Mouse (Mus musculus) heart, embryonic 14.5 days (tissue): ENCODE results near the gene Ugp2. TPM values are rescaled to one million over a fixed set of nuclear protein-coding genes. Genes with fewer than 3 reads are reported as not detected.

Experiments
- ATAC-seq: fragments of 200-750 bp; cut with Nextera tagmentation; 2 replicates; pipeline ENCODE4 v1.8.0; 2017; ENCODE audit warnings: low read depth, moderate TSS enrichment; ENCODE audit not compliant: insufficient number of reproducible peaks, insufficient read depth, low FRiP score
- H3K27ac ChIP-seq, 2 experiments: fragments of 200-500 bp in 1 of 2; fragments of 300-500 bp in 1 of 2; sonication (generic) in 1 of 2; replicated peaks in 1 of 2; 2 replicates each; pipeline ENCODE4 v1.5.1; 2012 to 2014; ENCODE audit warnings: low read depth in 2 of 2, low read length in 2 of 2, control low read depth in 1 of 2, mild to moderate bottlenecking in 1 of 2, mixed read lengths in 1 of 2; ENCODE audit not compliant: control insufficient read depth in 1 of 2, insufficient read depth in 1 of 2
- H3K27me3 ChIP-seq: fragments of 300-500 bp; sonication (generic); 2 replicates; pipeline ENCODE4 v1.6.1; 2014; ENCODE audit warnings: mild to moderate bottlenecking, low read length, control low read depth; ENCODE audit not compliant: control insufficient read depth, insufficient read depth
- H3K36me3 ChIP-seq: fragments of 300-500 bp; sonication (generic); 2 replicates; pipeline ENCODE4 v1.6.1; 2014; ENCODE audit warnings: mild to moderate bottlenecking, control low read depth, low read length, mixed read lengths; ENCODE audit not compliant: control insufficient read depth, insufficient read depth
- H3K4me1 ChIP-seq, 2 experiments: fragments of 200-500 bp in 1 of 2; fragments of 300-500 bp in 1 of 2; sonication (generic) in 1 of 2; 2 replicates each; pipeline ENCODE4 v1.6.1; 2012 to 2014; ENCODE audit warnings: low read length in 2 of 2, control low read depth in 1 of 2, mixed read lengths in 1 of 2; ENCODE audit not compliant: control insufficient read depth in 2 of 2, insufficient read depth in 2 of 2
- H3K4me2 ChIP-seq: fragments of 300-500 bp; sonication (generic); 2 replicates; pipeline ENCODE4 v1.6.1; 2014; ENCODE audit warnings: mild to moderate bottlenecking, low read length
- H3K4me3 ChIP-seq, 2 experiments: fragments of 200-500 bp in 1 of 2; fragments of 300-500 bp in 1 of 2; sonication (generic) in 1 of 2; 2 replicates each; pipeline ENCODE4 v1.5.1; 2012 to 2014; ENCODE audit warnings: low read length in 2 of 2, mild to moderate bottlenecking in 2 of 2, control low read depth in 1 of 2, low read depth in 1 of 2, moderate library complexity in 1 of 2; ENCODE audit not compliant: control insufficient read depth in 1 of 2, insufficient read depth in 1 of 2
- H3K9ac ChIP-seq: fragments of 300-500 bp; sonication (generic); 2 replicates; pipeline ENCODE4 v1.6.1; 2014; ENCODE audit warnings: mild to moderate bottlenecking, low read length
- H3K9me3 ChIP-seq: fragments of 300-500 bp; sonication (generic); 2 replicates; pipeline ENCODE4 v1.6.1; 2016; ENCODE audit warnings: low read length, control low read depth; ENCODE audit not compliant: control insufficient read depth
- WGBS: fragments of 180-500 bp; shearing (Covaris S2); extraction: QIAGEN DNeasy Blood & Tissue Kit; methylation state at CpG from one replicate; pipeline ENCODE4 v1.1.7; 2014; 5-methylcytosine and 5-hydroxymethylcytosine counted together
- polyA plus RNA-seq: library from polyadenylated mRNA; unstranded; fragments of >200 nt; fragmentation: Nextera tagmentation; extraction: Ambion mirVana; gene quantifications from 2 replicates; pipeline ENCODE4 v1.2.1, GENCODE M21; 2014

Ugp2 gene
- polyA plus RNA-seq, 1 experiment from 2014 or later: 194 TPM

- Histone ChIP-seq H3K27ac (no peak overlapping the region), H3K36me3 (no peaks in the 10 kb centered on the region), H3K4me3 (no peak overlapping the region), H3K4me1 (peaks cover under 1 to 24% of the 10 kb centered on the region in 2 experiments; a peak in 2 of 4 replicates), H3K9ac (no peak overlapping the region), H3K27me3 (no peaks in the 10 kb centered on the region), H3K4me2 (no peak overlapping the region), H3K9me3 (no peaks in the 10 kb centered on the region)
- no peak for ATAC-seq
- WGBS: 89% methylated on average over 4 of the region's 4 CpGs
These were observed 7.7 kb downstream of the Ugp2 start for GRCm38 (mm10) chr11:21363144-21363940.

GRCm38 (mm10) chr11:21351296-21351695 is 19.7 kb downstream of the Ugp2 start:
- Histone ChIP-seq H3K9me3 (no peaks in the 10 kb centered on the region), H3K27me3 (no peaks in the 10 kb centered on the region), H3K9ac (no peak overlapping the region), H3K4me3 (no peak overlapping the region), H3K27ac (no peak overlapping the region), H3K36me3 (peaks cover 76% of the 10 kb centered on the region), H3K4me2 (no peak overlapping the region), H3K4me1 (peaks cover 0 to 2% of the 10 kb centered on the region in 2 experiments; a peak in 1 of 4 replicates)
- WGBS: 69% methylated on average over 7 of the region's 7 CpGs
- ATAC-seq: no peak

- no peak overlapping the region for H3K27ac ChIP-seq
- H3K4me3 ChIP-seq: no peak overlapping the region
- H3K36me3 ChIP-seq: peaks cover 84% of the 10 kb centered on the region
- H3K4me2 ChIP-seq: no peak overlapping the region
- no peaks in the 10 kb centered on the region for H3K27me3 ChIP-seq
- H3K9me3 ChIP-seq: no peaks in the 10 kb centered on the region
- no peak for ATAC-seq
- no peak overlapping the region for H3K9ac ChIP-seq
- WGBS: 83% methylated on average over 2 of the region's 2 CpGs
- H3K4me1 ChIP-seq: peaks cover 0 to 2% of the 10 kb centered on the region in 2 experiments; a peak in 1 of 4 replicates
These were observed 22.1 kb downstream of the Ugp2 start for GRCm38 (mm10) chr11:21348890-21349289.

- no peaks in the 10 kb centered on the region for H3K9me3 ChIP-seq
- no peak overlapping the region for H3K27ac ChIP-seq
- ATAC-seq: no peak
- 89% methylated on average over 3 of the region's 3 CpGs for WGBS
- H3K4me1 ChIP-seq: no peaks in the 10 kb centered on the region
- no peak overlapping the region for H3K4me3 ChIP-seq
- H3K27me3 ChIP-seq: no peaks in the 10 kb centered on the region
- peaks cover 83% of the 10 kb centered on the region for H3K36me3 ChIP-seq
- no peak overlapping the region for H3K9ac ChIP-seq
- H3K4me2 ChIP-seq: no peak overlapping the region
These were observed 25.0 kb downstream of the Ugp2 start for GRCm38 (mm10) chr11:21346020-21346419.

- Histone ChIP-seq H3K4me2 (no peak overlapping the region), H3K9me3 (no peaks in the 10 kb centered on the region), H3K36me3 (peaks cover 71% of the 10 kb centered on the region), H3K4me1 (no peaks in the 10 kb centered on the region), H3K27ac (no peak overlapping the region), H3K4me3 (no peak overlapping the region), H3K9ac (no peak overlapping the region), H3K27me3 (no peaks in the 10 kb centered on the region)
- WGBS: 96% methylated on average over 5 of the region's 5 CpGs
- ATAC-seq: no peak
These were observed 27.5 kb downstream of the Ugp2 start for GRCm38 (mm10) chr11:21343490-21343889.

- Histone ChIP-seq H3K4me1 (no peaks in the 10 kb centered on the region), H3K9me3 (no peaks in the 10 kb centered on the region), H3K36me3 (peaks cover 56% of the 10 kb centered on the region), H3K4me3 (no peak overlapping the region), H3K9ac (no peak overlapping the region), H3K4me2 (no peak overlapping the region), H3K27me3 (no peaks in the 10 kb centered on the region), H3K27ac (no peak overlapping the region)
- ATAC-seq: no peak
- WGBS: 83% methylated on average over 4 of the region's 4 CpGs
These were observed 31.9 kb downstream of the Ugp2 start for GRCm38 (mm10) chr11:21339088-21339487.

GRCm38 (mm10) chr11:21337855-21338254 is 33.1 kb downstream of the Ugp2 start:
- Histone ChIP-seq H3K4me1 (no peaks in the 10 kb centered on the region), H3K4me3 (no peak overlapping the region), H3K36me3 (peaks cover 55% of the 10 kb centered on the region), H3K27ac (no peak overlapping the region), H3K4me2 (no peak overlapping the region), H3K27me3 (no peaks in the 10 kb centered on the region), H3K9ac (no peak overlapping the region), H3K9me3 (no peaks in the 10 kb centered on the region)
- no peak for ATAC-seq
- 84% methylated on average over 1 of the region's 1 CpGs for WGBS
